Mouse (Mus musculus) spleen, adult 2 months (tissue): ENCODE results near the gene Clpb.

Experiments
- CTCF ChIP-seq: fragments of 200-500 bp; IDR thresholded peaks from 2 replicates; pipeline ENCODE4 v1.5.1; 2011; ENCODE audit warnings: mild to moderate bottlenecking, inconsistent platforms; ENCODE audit not compliant: insufficient read depth, insufficient read length, insufficient replicate concordance; ENCODE audit errors: extremely low read depth
- POLR2A ChIP-seq: fragments of 200-500 bp; IDR thresholded peaks from 2 replicates; pipeline ENCODE4 v1.6.1; 2011; ENCODE audit warnings: low read depth, low read length, inconsistent platforms

DNA sequence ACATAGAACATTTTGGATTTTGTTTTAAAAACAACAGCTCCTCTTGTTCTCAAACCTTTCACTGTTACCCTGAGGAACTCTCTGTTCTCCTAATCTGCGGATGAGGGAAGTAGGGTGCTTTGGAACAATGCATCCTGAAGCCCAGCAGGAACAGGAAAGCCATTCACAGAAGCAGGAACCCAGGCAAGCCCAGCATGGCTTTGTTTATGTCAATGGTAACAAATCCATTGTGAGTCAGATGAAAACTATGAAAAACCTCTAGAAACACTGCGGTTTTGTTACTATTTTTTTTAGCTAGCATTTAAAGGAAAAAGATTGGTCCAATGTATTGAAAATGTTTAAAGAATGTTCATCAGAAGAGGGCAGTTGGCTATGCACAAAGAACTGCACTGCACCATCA is 35.0 kb upstream of the Clpb start:
- TF ChIP-seq CTCF (no peak), POLR2A (no peak)
